Mouse (Mus musculus): ENCODE results near the gene Steap4.

DNA sequence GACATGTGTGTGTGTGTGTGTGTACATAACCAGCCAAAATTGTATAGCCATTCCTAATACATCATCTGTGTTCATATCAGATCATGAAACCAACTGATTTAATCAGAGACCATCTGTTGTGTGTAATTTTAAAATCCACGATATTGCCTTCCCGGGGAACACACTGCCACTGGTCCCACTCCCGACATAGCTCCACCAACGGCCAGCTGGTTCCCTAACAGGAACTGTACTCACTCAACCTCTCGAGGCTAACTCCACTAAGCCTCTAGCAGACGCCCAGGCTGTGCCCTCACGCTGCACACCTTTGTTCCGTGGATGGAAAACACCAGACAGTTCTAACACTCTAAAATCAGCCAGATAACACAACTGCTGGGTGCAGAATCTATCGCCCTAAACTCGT, 40.2 kb downstream of the Steap4 start:
- no peak for TF ChIP-seq CTCF (IDR thresholded peaks at IDR 0.05; ENCODE audit: low read depth, low read length)
- no peak for TF ChIP-seq TAL1 (conservative IDR thresholded peaks at IDR 0.05; ENCODE audit: low read depth, low read length)
